48 mouse cellular contexts compared by ENCODE assay signal in genomic region chr16:32495965-32496364, GRCm38 (mm10). TPM values are rescaled to one million over a fixed set of nuclear protein-coding genes. Genes with fewer than 3 reads are reported as not detected.
"Had no signal": no experiment of that assay in that cellular context is flagged by ENCODE, and none has a peak within 500 bp of the region (broad histone marks: within the 10 kb centered on the region; RNA-seq: fewer than 3 reads in every experiment).

Gene Zdhhc19, plus strand, starts transcription at chr16:32496265.

- H3K27me3 ChIP-seq: hindbrain, embryonic 13.5 days; hindbrain, embryonic 15.5 days; intestine, embryonic 15.5 days had no signal

- H3K36me3 ChIP-seq: heart, embryonic 10.5 days; heart, embryonic 12.5 days; heart, embryonic 13.5 days; heart, embryonic 15.5 days; hindbrain, embryonic 10.5 days; hindbrain, embryonic 12.5 days; hindbrain, embryonic 13.5 days; hindbrain, embryonic 15.5 days; intestine, embryonic 15.5 days; kidney, embryonic 15.5 days had no signal

- DNase-seq: heart, adult 2 months; heart, postnatal 10 days; heart, postnatal 14 days; heart, postnatal 36 days; heart, postnatal 4 days; kidney, adult 11 months; kidney, adult 18-20 months; kidney, adult 2 months; kidney, adult 8-10 months; kidney, adult 9 months; kidney, postnatal 10 days; kidney, postnatal 14 days; kidney, postnatal 25 days; kidney, postnatal 36 days; kidney, postnatal 4 days; layer of hippocampus, adult 9-11 months had no signal

- H3K4me3 ChIP-seq: heart, adult 2 months; heart, embryonic 10.5 days; heart, embryonic 12.5 days; heart, embryonic 13.5 days; heart, embryonic 15.5 days; hindbrain, embryonic 10.5 days; hindbrain, embryonic 12.5 days; hindbrain, embryonic 13.5 days; hindbrain, embryonic 15.5 days; intestine, embryonic 15.5 days; kidney, embryonic 15.5 days; layer of hippocampus, adult 2 months had no signal

- H3K4me1 ChIP-seq: heart, embryonic 12.5 days; hindbrain, embryonic 10.5 days; hindbrain, embryonic 12.5 days had no signal

- H3K27ac ChIP-seq: heart, adult 2 months; heart, embryonic 13.5 days; heart, embryonic 15.5 days; hindbrain, embryonic 10.5 days; hindbrain, embryonic 12.5 days; hindbrain, embryonic 13.5 days; hindbrain, embryonic 14.5 days; hindbrain, embryonic 15.5 days; hindbrain, postnatal 0 days; intestine, embryonic 15.5 days; kidney, embryonic 15.5 days; kidney, postnatal 0 days; layer of hippocampus, adult 2 months had no signal

- H3K9ac ChIP-seq: heart, embryonic 12.5 days; heart, embryonic 13.5 days; heart, embryonic 15.5 days; hindbrain, embryonic 12.5 days; hindbrain, embryonic 13.5 days; hindbrain, embryonic 14.5 days; hindbrain, embryonic 15.5 days; intestine, embryonic 15.5 days; kidney, embryonic 15.5 days had no signal

- H3K9me3 ChIP-seq: heart, embryonic 10.5 days; heart, embryonic 12.5 days; heart, embryonic 13.5 days; heart, embryonic 15.5 days; hindbrain, embryonic 10.5 days; hindbrain, embryonic 12.5 days; hindbrain, embryonic 13.5 days; hindbrain, embryonic 15.5 days; intestine, embryonic 15.5 days; kidney, embryonic 15.5 days had no signal

- ATAC-seq: hindbrain, embryonic 16.5 days; hindbrain, postnatal 0 days; inflammation-experienced regulatory T-cells, adult 6 months; intestine, embryonic 15.5 days; intestine, embryonic 16.5 days; intestine, postnatal 0 days had no signal

- H3K4me2 ChIP-seq: heart, embryonic 11.5 days; heart, embryonic 12.5 days; heart, embryonic 13.5 days; heart, embryonic 15.5 days; hindbrain, embryonic 12.5 days; hindbrain, embryonic 13.5 days; hindbrain, embryonic 14.5 days; hindbrain, embryonic 15.5 days; intestine, embryonic 15.5 days; kidney, embryonic 15.5 days had no signal

RNA-seq across cellular contexts. Expression of gene Zdhhc19, which starts in this region (rescaled TPM):
- total RNA-seq: heart, adult 2 months; heart, adult 8-10 months; heart, postnatal 10 days; heart, postnatal 14 days; heart, postnatal 25 days; heart, postnatal 36 days; hematopoietic stem cell, adult 5-6 weeks; hindbrain, postnatal 0 days; layer of hippocampus, adult 18-20 months; layer of hippocampus, adult 2 months; layer of hippocampus, postnatal 10 days; layer of hippocampus, postnatal 14 days; layer of hippocampus, postnatal 25 days had no signal
- polyA plus RNA-seq: heart, adult 2 months; heart, embryonic 10.5 days; heart, embryonic 12.5 days; heart, embryonic 13.5 days; heart, embryonic 14.5 days; heart, embryonic 15.5 days; heart, embryonic 16.5 days; heart, postnatal 0 days; hindbrain, embryonic 10.5 days; hindbrain, embryonic 11.5 days; hindbrain, embryonic 12.5 days; hindbrain, embryonic 13.5 days; hindbrain, embryonic 14.5 days; hindbrain, embryonic 16.5 days; kidney, embryonic 14.5 days; kidney, embryonic 15.5 days; kidney, embryonic 16.5 days; kidney, postnatal 0 days had no signal
